Mouse (Mus musculus): ENCODE data around the gene Zc3h8. TPM values are rescaled to one million over a fixed set of nuclear protein-coding genes. Genes with fewer than 3 reads are reported as not detected.

Zc3h8 gene
- polyA plus RNA-seq, 1 experiment from 2014 or later = 11.3 TPM

DNA sequence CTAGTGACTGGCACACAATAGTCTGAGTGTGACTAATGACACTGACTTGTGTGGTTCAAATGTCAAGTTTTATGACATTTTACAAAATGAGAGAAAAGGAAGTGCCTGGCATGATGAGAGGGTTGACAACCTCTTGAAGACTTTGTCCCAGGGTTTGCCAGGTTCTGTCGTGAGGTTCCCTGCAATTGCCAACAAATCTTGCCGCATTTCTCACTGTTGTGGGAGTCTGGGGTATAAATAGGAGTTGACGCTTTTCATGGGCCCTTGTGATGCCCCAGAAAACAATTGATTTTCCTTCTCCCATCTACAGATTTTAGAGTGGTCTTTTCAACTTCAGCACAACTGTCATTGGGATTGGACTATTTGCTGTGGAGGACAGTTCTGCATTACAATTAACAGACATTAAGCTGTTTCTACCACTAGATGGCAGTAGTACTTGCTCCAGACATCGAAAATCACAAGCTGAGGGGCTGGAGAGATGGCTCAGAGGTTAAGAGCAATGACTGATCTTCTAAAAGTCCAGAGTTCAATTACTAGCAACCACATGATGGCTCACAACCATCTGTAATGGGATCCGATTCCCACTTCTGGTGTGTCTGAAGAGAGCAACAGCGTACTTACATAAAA, 4.2 kb upstream of the Zc3h8 start:
- no peaks in the 10 kb centered on the region for H3K36me3 ChIP-seq
- H3K27me3 ChIP-seq = no peaks in the 10 kb centered on the region
- H3K4me1 ChIP-seq = peaks cover 3% of the 10 kb centered on the region
- no peak overlapping the region for H3K4me3 ChIP-seq
- no peak overlapping the region for H3K27ac ChIP-seq (replicated peaks)
- no peaks in the 10 kb centered on the region for H3K9me3 ChIP-seq
- no peak for ATAC-seq (replicated peaks)
- 36% methylated on average over 6 of the region's 6 CpGs for WGBS
- H3K4me2 ChIP-seq (replicated peaks) = no peak overlapping the region
- no peak overlapping the region for H3K9ac ChIP-seq (replicated peaks)

DNA sequence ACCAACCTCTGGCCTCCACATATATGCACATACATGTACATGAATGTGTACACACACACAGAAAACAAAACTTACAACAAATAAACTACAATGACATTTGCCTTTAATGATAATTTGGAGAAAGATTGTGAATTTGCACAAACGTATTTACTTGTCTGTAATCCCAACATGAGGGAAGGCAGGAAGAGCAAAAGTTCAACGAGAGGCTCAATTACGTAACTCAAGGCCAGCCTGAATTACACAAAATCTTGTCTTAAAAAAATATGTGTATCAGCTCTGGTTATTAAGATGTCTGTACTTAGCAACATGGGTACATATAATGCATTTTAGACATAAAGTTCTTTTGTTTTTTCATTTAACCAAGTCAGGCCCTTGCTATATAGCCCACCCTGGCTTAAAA, 7.6 kb downstream of the Zc3h8 start:
- Histone ChIP-seq H3K27me3 (no peaks in the 10 kb centered on the region), H3K36me3 (peaks cover 10% of the 10 kb centered on the region; the same call in 1 of the 2 replicates), H3K4me1 (no peaks in the 10 kb centered on the region), H3K9me3 (no peaks in the 10 kb centered on the region), H3K4me3 (no peak overlapping the region), H3K9ac (replicated peaks) (no peak overlapping the region), H3K27ac (replicated peaks) (no peak overlapping the region), H3K4me2 (replicated peaks) (no peak overlapping the region)
- WGBS = 92% methylated on average over 3 of the region's 3 CpGs
- ATAC-seq (replicated peaks) = no peak

DNA sequence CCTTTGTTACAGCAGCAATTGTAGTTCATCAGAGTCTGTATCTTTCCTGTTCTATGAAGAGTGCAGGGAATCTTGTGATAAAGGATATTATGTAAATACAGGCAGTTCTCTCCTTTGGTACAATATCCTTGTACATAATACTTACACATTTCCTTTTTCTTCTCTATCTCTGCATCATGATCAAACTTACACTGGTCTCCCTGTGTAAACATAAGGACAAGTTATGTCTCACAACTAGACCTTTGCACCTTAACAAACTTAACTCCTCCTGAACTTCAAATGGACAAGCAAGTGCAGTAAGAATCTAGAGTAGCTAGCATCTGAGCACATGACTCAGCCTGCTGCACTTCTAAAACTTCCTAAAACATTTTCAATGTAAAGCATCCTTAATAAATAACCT, 13.2 kb downstream of the Zc3h8 start:
- no peak overlapping the region for H3K27ac ChIP-seq (replicated peaks)
- peaks cover 26% of the 10 kb centered on the region for H3K36me3 ChIP-seq
- no peaks in the 10 kb centered on the region for H3K4me1 ChIP-seq
- H3K9me3 ChIP-seq = no peaks in the 10 kb centered on the region
- H3K27me3 ChIP-seq = no peaks in the 10 kb centered on the region
- no peak overlapping the region for H3K9ac ChIP-seq (replicated peaks)
- H3K4me3 ChIP-seq = no peak overlapping the region
- ATAC-seq (replicated peaks) = no peak
- no peak overlapping the region for H3K4me2 ChIP-seq (replicated peaks)

DNA sequence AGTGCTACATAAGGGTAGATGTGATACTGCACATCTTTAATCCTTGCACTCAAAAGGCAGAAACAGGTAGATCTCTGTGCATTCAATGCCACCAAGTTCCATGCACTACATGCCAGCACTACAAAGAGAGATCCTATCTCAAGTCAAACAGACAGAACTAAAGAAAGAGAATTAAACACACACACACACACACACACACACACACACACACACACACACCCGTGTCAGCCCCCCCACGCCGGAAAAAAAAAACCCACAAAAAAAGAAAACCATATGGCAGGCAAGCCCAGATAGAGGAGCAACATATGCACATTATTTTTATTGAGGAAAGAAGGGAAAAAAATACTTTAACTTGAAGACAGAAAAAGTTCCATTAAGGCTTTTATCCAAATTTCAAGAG, 15.4 kb downstream of the Zc3h8 start:
- no peak overlapping the region for H3K9ac ChIP-seq (replicated peaks)
- H3K9me3 ChIP-seq = no peaks in the 10 kb centered on the region
- H3K4me3 ChIP-seq = no peak overlapping the region
- no peak overlapping the region for H3K4me2 ChIP-seq (replicated peaks)
- H3K36me3 ChIP-seq = peaks cover 32% of the 10 kb centered on the region
- ATAC-seq (replicated peaks) = no peak
- no peak overlapping the region for H3K27ac ChIP-seq (replicated peaks)
- H3K27me3 ChIP-seq = no peaks in the 10 kb centered on the region
- H3K4me1 ChIP-seq = no peaks in the 10 kb centered on the region
- WGBS = 56% methylated on average over 3 of the region's 3 CpGs

DNA sequence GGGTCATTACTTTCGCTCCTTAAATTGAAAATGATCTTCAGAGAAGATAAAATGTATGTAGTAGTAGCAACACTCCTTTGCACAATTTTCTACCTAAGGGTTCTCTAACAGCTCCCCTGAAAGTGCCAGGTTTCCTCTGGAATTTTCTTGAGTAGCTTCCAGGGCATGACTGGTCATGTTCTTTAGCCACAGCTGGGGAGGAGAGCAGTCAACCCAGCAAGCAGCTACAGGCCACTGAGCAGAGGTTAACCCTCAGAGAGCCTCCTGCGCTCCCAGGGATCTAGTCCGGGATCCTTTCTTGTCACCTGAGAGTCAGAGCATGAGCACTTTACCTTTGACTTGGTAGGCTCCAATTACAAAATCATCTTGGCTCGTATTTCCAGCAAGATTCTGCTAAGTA, 19.1 kb downstream of the Zc3h8 start:
- no peak overlapping the region for H3K27ac ChIP-seq (replicated peaks)
- H3K4me3 ChIP-seq = no peak overlapping the region
- no peaks in the 10 kb centered on the region for H3K9me3 ChIP-seq
- H3K36me3 ChIP-seq = peaks cover 19% of the 10 kb centered on the region
- no peak overlapping the region for H3K4me2 ChIP-seq (replicated peaks)
- WGBS = 90% methylated on average over 4 of the region's 4 CpGs
- H3K9ac ChIP-seq (replicated peaks) = no peak overlapping the region
- no peaks in the 10 kb centered on the region for H3K4me1 ChIP-seq
- no peaks in the 10 kb centered on the region for H3K27me3 ChIP-seq
- ATAC-seq (replicated peaks) = no peak

DNA sequence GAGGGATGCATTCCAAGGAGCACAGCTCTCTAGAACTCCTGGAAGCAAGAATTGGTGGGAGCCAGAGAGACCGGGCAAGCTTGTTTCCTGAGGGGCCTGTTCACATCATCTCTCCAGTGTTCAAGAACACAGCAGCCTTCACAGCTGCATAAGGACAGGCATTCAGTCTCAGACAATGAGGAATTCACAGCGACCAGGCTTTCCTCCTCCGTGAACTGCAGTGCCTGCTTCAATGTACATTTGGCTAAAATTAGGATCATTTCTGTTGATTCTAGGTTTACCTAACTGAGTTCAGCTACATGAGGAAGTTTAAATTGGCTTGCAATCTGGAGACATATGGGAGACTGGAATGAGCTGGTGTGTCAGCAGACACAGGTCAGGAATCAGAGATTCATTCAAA, 27.3 kb downstream of the Zc3h8 start:
- no peak overlapping the region for H3K4me2 ChIP-seq (replicated peaks)
- H3K4me3 ChIP-seq = no peak overlapping the region
- H3K27me3 ChIP-seq = no peaks in the 10 kb centered on the region
- H3K9ac ChIP-seq (replicated peaks) = no peak overlapping the region
- no peaks in the 10 kb centered on the region for H3K4me1 ChIP-seq
- 61% methylated on average over 3 of the region's 3 CpGs for WGBS
- no peak for ATAC-seq (replicated peaks)
- H3K36me3 ChIP-seq = no peaks in the 10 kb centered on the region
- H3K27ac ChIP-seq (replicated peaks) = no peak overlapping the region
- no peaks in the 10 kb centered on the region for H3K9me3 ChIP-seq

DNA sequence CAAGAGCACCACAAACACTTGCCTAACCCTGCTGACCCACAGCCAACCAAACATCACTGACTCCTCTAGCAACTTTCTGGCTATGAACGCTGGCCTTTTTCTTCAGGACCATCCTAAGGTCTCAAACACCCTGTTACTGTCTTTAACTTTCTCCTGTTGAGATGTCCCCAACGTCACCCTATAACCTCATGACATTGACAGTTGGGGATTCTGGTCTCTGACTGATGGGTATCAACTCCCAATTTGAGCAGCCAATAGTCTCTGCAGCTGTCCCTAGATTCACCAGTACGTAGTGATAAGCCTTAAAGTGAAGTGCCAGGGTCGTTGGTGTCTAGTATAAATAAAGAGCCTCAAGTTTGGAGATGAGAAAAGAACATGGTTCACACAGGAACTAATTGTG, 28.9 kb downstream of the Zc3h8 start:
- H3K27me3 ChIP-seq = no peaks in the 10 kb centered on the region
- no peaks in the 10 kb centered on the region for H3K36me3 ChIP-seq
- H3K4me3 ChIP-seq = no peak overlapping the region
- no peaks in the 10 kb centered on the region for H3K4me1 ChIP-seq
- ATAC-seq (replicated peaks) = no peak
- H3K4me2 ChIP-seq (replicated peaks) = no peak overlapping the region
- no peak overlapping the region for H3K27ac ChIP-seq (replicated peaks)
- no peaks in the 10 kb centered on the region for H3K9me3 ChIP-seq
- H3K9ac ChIP-seq (replicated peaks) = no peak overlapping the region
- 86% methylated on average over 4 of the region's 4 CpGs for WGBS

DNA sequence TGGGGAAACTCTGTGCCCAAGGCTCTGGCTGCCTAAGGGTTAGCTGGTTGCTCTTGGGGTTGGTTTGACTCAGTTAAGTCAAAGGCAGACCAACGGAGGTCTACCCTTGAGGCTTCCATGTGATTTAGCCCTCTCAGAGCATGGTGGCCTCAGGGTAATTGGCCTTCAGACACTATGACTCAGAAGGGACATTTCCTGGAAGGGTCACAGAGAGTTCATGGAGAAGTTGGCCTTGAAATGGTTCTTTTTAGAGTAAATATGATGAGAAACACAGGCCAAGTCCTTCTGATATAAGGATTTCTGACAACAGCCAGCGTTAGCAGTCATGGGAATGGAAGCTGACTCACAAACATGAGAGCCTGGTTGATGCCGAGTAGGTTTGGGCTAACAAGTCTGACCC, 40.2 kb downstream of the Zc3h8 start:
- ATAC-seq (replicated peaks) = no peak
- no peaks in the 10 kb centered on the region for H3K4me1 ChIP-seq
- H3K27me3 ChIP-seq = no peaks in the 10 kb centered on the region
- no peaks in the 10 kb centered on the region for H3K36me3 ChIP-seq
- no peak overlapping the region for H3K27ac ChIP-seq (replicated peaks)
- WGBS = 93% methylated on average over 3 of the region's 3 CpGs
- no peak overlapping the region for H3K9ac ChIP-seq (replicated peaks)
- no peaks in the 10 kb centered on the region for H3K9me3 ChIP-seq
- H3K4me2 ChIP-seq (replicated peaks) = no peak overlapping the region
- no peak overlapping the region for H3K4me3 ChIP-seq

DNA sequence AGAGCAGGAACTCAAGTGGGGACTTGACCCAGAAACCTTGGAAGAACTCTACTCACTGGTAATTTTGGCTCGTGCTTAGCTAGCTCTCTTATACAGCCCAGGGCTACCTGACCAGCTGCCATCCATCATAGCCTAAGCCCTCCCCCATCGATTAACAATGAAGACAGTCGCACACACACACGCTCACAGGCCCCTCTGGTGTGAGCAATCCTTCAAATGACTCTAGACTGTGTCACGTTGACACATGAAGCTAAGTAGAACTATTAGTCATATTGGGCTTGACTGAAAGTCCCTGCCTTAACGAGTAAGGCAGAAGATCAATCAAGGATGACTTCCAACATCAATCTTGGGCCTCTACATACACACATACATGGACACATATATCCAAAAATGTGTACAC, 41.0 kb downstream of the Zc3h8 start:
- no peaks in the 10 kb centered on the region for H3K36me3 ChIP-seq
- no peak overlapping the region for H3K9ac ChIP-seq (replicated peaks)
- no peak overlapping the region for H3K27ac ChIP-seq (replicated peaks)
- no peak overlapping the region for H3K4me2 ChIP-seq (replicated peaks)
- WGBS = 89% methylated on average over 6 of the region's 6 CpGs
- no peak overlapping the region for H3K4me3 ChIP-seq
- H3K4me1 ChIP-seq = no peaks in the 10 kb centered on the region
- no peaks in the 10 kb centered on the region for H3K27me3 ChIP-seq
- no peaks in the 10 kb centered on the region for H3K9me3 ChIP-seq
- ATAC-seq (replicated peaks) = no peak

DNA sequence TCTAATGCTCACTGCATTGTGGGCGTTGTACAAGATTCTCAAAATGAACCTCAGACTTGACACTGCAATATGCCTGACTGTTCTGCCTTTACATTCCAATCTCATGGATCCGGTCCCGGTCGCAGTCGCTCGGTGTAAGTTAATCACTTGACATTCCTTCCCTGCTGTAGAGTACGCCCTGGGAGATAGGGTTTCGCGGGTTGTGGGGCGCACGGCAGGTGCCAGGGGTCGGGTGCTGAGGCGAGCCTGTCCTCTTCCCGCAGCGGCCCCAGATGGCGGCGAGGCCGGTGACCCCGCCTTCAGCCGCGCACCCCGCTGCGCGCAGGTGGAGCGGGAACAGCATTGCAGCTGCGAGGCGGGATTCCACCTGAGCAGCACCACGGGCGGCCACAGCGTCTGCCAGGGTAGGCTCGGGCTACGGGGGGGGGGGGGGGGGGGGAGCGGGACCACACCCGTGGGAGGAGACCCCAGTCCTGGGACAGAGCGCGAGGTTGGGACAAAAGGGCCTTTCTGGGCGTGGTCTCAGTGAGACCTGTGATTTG, 51.6 kb downstream of the Zc3h8 start:
- WGBS = 3% methylated on average over 33 of the region's 37 CpGs
- H3K4me2 ChIP-seq (replicated peaks) = peak overlapping the region; percentile 84
- peak; percentile 48; the same call in 1 of the 2 replicates for ATAC-seq (replicated peaks)
- H3K9ac ChIP-seq (replicated peaks) = peak overlapping the region; percentile 46
- H3K36me3 ChIP-seq = no peaks in the 10 kb centered on the region
- no peaks in the 10 kb centered on the region for H3K27me3 ChIP-seq
- H3K4me1 ChIP-seq = peaks cover 6% of the 10 kb centered on the region
- H3K27ac ChIP-seq (replicated peaks) = no peak overlapping the region
- H3K9me3 ChIP-seq = no peaks in the 10 kb centered on the region
- H3K4me3 ChIP-seq = peak overlapping the region; percentile 44

DNA sequence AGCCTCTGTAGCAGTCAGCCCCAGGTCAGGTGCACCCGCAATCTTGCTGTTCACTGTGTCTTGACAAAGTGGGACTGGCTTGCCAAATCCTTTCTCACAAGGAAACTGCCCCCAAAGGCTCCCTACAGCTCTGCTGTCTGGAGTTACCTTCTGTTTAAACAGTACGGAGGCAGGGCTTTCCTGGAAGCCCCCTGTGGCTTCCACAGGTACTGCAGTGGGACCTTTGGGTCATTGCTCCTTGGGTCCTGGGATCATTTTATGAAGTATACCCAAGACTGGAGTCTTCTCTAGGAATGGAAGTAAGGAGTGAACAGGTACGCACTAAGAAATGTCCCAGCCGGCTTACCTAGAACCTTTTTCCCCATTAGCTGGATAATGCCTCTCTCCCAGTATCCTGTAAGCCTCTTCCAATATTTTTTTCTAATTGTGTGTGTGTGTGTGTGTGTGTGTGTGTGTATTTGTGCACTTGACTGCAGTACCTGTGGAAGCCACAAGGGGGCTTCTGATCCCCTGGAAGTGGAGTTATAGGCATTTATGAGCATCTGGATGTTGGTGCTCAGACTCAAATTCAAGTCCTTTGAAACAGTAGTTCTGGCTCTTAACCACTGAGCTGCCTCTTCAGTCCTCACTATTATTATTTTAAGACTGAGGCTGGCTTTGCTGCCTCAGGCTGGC, 53.1 kb downstream of the Zc3h8 start:
- no peak overlapping the region for H3K27ac ChIP-seq (replicated peaks)
- H3K4me3 ChIP-seq = no peak overlapping the region
- no peak overlapping the region for H3K9ac ChIP-seq (replicated peaks)
- 92% methylated on average over 4 of the region's 4 CpGs for WGBS
- no peak for ATAC-seq (replicated peaks)
- peaks cover 6% of the 10 kb centered on the region for H3K4me1 ChIP-seq
- H3K9me3 ChIP-seq = no peaks in the 10 kb centered on the region
- H3K4me2 ChIP-seq (replicated peaks) = no peak overlapping the region
- H3K27me3 ChIP-seq = no peaks in the 10 kb centered on the region
- H3K36me3 ChIP-seq = no peaks in the 10 kb centered on the region

DNA sequence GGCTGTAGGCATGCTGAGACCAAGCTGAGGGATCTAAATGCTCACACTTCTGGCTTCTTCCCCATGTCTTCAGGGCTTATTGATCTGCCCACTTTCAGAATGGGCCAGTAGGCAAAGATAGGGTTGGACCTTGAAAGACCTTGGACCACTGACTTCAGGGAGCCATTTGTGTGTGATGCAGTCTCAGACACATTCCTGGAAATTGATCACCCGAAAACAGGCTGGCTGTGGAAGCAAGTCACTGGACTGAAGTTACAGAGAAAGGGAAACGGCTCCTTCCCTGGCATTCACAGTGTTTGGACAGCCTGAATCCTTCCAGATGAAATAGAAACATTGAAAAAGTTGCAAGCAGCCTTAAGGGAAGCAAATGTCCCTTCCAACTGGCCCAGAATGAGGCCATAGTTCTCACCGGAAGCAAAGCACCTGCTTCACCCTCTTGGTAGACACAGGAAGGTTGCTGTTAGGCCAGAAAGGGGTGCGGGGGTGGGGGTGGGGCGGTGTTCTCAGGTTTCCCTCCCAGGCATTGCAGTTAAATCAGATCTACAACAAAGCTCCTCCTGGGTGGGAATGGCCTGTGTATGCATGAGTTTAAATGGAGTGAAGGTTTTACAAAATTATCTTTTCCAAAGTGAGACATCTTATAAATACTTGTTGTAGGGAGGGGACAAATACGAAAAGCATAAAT, 55.9 kb downstream of the Zc3h8 start:
- no peak for ATAC-seq (replicated peaks)
- H3K4me3 ChIP-seq = no peak overlapping the region
- H3K9me3 ChIP-seq = no peaks in the 10 kb centered on the region
- H3K36me3 ChIP-seq = no peaks in the 10 kb centered on the region
- no peak overlapping the region for H3K27ac ChIP-seq (replicated peaks)
- no peaks in the 10 kb centered on the region for H3K27me3 ChIP-seq
- no peak overlapping the region for H3K9ac ChIP-seq (replicated peaks)
- H3K4me2 ChIP-seq (replicated peaks) = no peak overlapping the region
- 62% methylated on average over 6 of the region's 6 CpGs for WGBS
- H3K4me1 ChIP-seq = peaks cover 6% of the 10 kb centered on the region

Measured in forebrain, embryonic 15.5 days (tissue).